Mouse (Mus musculus) neural tube, embryonic 13.5 days (tissue): ENCODE data around the gene Dag1. TPM values are rescaled to one million over a fixed set of nuclear protein-coding genes. Genes with fewer than 3 reads are reported as not detected.

Experiments
- ATAC-seq: fragments of 200-750 bp; cut with Nextera tagmentation; 2 replicates; pipeline ENCODE4 v1.8.0; 2017; ENCODE audit warnings: low read depth, mild to moderate bottlenecking, moderate TSS enrichment, moderate library complexity
- H3K27ac ChIP-seq: fragments of 300-500 bp; sonication (generic); replicated peaks from 2 replicates; pipeline ENCODE4 v1.5.1; 2015; ENCODE audit warnings: moderate library complexity, mild to moderate bottlenecking, inconsistent platforms
- H3K27me3 ChIP-seq: fragments of 300-500 bp; sonication (generic); 2 replicates; pipeline ENCODE4 v1.6.1; 2015; ENCODE audit warnings: mild to moderate bottlenecking, inconsistent platforms
- H3K36me3 ChIP-seq: fragments of 300-500 bp; sonication (generic); 2 replicates; pipeline ENCODE4 v1.6.1; 2015; ENCODE audit warnings: mild to moderate bottlenecking, inconsistent platforms
- H3K4me1 ChIP-seq: fragments of 300-500 bp; sonication (generic); replicated peaks from 2 replicates; pipeline ENCODE4 v1.6.1; 2015; ENCODE audit warnings: inconsistent platforms
- H3K4me2 ChIP-seq: fragments of 300-500 bp; sonication (generic); 2 replicates; pipeline ENCODE4 v1.6.1; 2015; ENCODE audit warnings: inconsistent platforms, mild to moderate bottlenecking, moderate library complexity
- H3K4me3 ChIP-seq: fragments of 300-500 bp; sonication (generic); 2 replicates; pipeline ENCODE4 v1.5.1; 2015; ENCODE audit warnings: mild to moderate bottlenecking, inconsistent platforms
- H3K9ac ChIP-seq: fragments of 300-500 bp; sonication (generic); 2 replicates; pipeline ENCODE4 v1.6.1; 2015; ENCODE audit warnings: moderate library complexity, mild to moderate bottlenecking, inconsistent platforms
- H3K9me3 ChIP-seq: fragments of 300-500 bp; sonication (generic); 2 replicates; pipeline ENCODE4 v1.6.1; 2016; ENCODE audit warnings: inconsistent platforms
- WGBS: fragments of 180-500 bp; shearing (Covaris S2); methylation state at CpG from one replicate; pipeline ENCODE4 v1.1.7; 2015; 5-methylcytosine and 5-hydroxymethylcytosine counted together
- polyA plus RNA-seq: library from polyadenylated mRNA; unstranded; fragments of >200 nt; fragmentation: Nextera tagmentation; extraction: Ambion mirVana; gene quantifications from 2 replicates; pipeline ENCODE4 v1.2.1, GENCODE M21; 2015

Gene Dag1
- polyA plus RNA-seq, 1 experiment from 2014 or later, result 57.6 TPM

- peaks cover 29% of the 10 kb centered on the region for H3K4me1 ChIP-seq
- H3K9ac ChIP-seq, result peak within 1 kb of the TSS; percentile 96
- no peaks in the 10 kb centered on the region for H3K9me3 ChIP-seq
- peak within 1 kb of the TSS; percentile 73 for H3K4me2 ChIP-seq
- WGBS, result 2% methylated on average over 86 of the region's 91 CpGs
- peak within 1 kb of the TSS; percentile 84 for H3K4me3 ChIP-seq
- no peaks in the 10 kb centered on the region for H3K27me3 ChIP-seq
- peaks cover 26% of the 10 kb centered on the region for H3K36me3 ChIP-seq
- ATAC-seq, result peak; percentile 90
- peak within 1 kb of the TSS; percentile 80 for H3K27ac ChIP-seq
Observed at GRCm38 (mm10) chr9:108189787-108190679, 73.7 kb downstream of the Dag1 start, which contains the start of gene Bsn. Gene Bsn (minus strand): TSS chr9:108190384.

GRCm38 (mm10) chr9:108189488-108189786 is 74.3 kb downstream of the Dag1 start:
- H3K27me3 ChIP-seq, result no peaks in the 10 kb centered on the region
- peak overlapping the region; percentile 96 for H3K9ac ChIP-seq
- 27% methylated on average over 5 of the region's 5 CpGs for WGBS
- no peaks in the 10 kb centered on the region for H3K9me3 ChIP-seq
- H3K4me1 ChIP-seq, result peaks cover 32% of the 10 kb centered on the region
- 0 out of 2 replicates have a peak, but pooled peaks have one; percentile 3 for ATAC-seq
- H3K4me3 ChIP-seq, result peak overlapping the region; percentile 84
- H3K4me2 ChIP-seq, result peak overlapping the region; percentile 73
- H3K27ac ChIP-seq, result peak overlapping the region; percentile 80
- H3K36me3 ChIP-seq, result peaks cover 30% of the 10 kb centered on the region

- H3K36me3 ChIP-seq, result peaks cover 30% of the 10 kb centered on the region
- no peak overlapping the region for H3K27ac ChIP-seq
- ATAC-seq, result no peak
- peak overlapping the region; percentile 96 for H3K9ac ChIP-seq
- peak overlapping the region; percentile 84 for H3K4me3 ChIP-seq
- peak overlapping the region; percentile 73 for H3K4me2 ChIP-seq
- 74% methylated on average over 7 of the region's 7 CpGs for WGBS
- no peaks in the 10 kb centered on the region for H3K9me3 ChIP-seq
- peaks cover 32% of the 10 kb centered on the region for H3K4me1 ChIP-seq
- H3K27me3 ChIP-seq, result no peaks in the 10 kb centered on the region
Observed at GRCm38 (mm10) chr9:108189023-108189422, 74.7 kb downstream of the Dag1 start.

GRCm38 (mm10) chr9:108188511-108188910 is 75.2 kb downstream of the Dag1 start:
- peaks cover 32% of the 10 kb centered on the region for H3K4me1 ChIP-seq
- H3K27me3 ChIP-seq, result no peaks in the 10 kb centered on the region
- H3K9ac ChIP-seq, result peak overlapping the region; percentile 96
- no peaks in the 10 kb centered on the region for H3K9me3 ChIP-seq
- H3K4me2 ChIP-seq, result peak overlapping the region; percentile 73
- ATAC-seq, result no peak
- H3K27ac ChIP-seq, result no peak overlapping the region
- peak overlapping the region; percentile 84 for H3K4me3 ChIP-seq
- peaks cover 30% of the 10 kb centered on the region for H3K36me3 ChIP-seq
- WGBS, result 84% methylated on average over 8 of the region's 8 CpGs

GRCm38 (mm10) chr9:108187616-108188015 is 76.1 kb downstream of the Dag1 start:
- H3K4me3 ChIP-seq, result no peak overlapping the region
- peak overlapping the region; percentile 73 for H3K4me2 ChIP-seq
- H3K9me3 ChIP-seq, result no peaks in the 10 kb centered on the region
- no peak overlapping the region for H3K27ac ChIP-seq
- no peak for ATAC-seq
- H3K27me3 ChIP-seq, result no peaks in the 10 kb centered on the region
- WGBS, result 46% methylated on average over 6 of the region's 6 CpGs
- H3K9ac ChIP-seq, result peak overlapping the region; percentile 96; the same call in 1 of the 2 replicates
- H3K36me3 ChIP-seq, result peaks cover 30% of the 10 kb centered on the region
- H3K4me1 ChIP-seq, result peaks cover 32% of the 10 kb centered on the region

- Histone ChIP-seq H3K4me1 (peaks cover 32% of the 10 kb centered on the region), H3K4me3 (no peak overlapping the region), H3K27me3 (no peaks in the 10 kb centered on the region), H3K4me2 (no peak overlapping the region), H3K27ac (no peak overlapping the region), H3K9me3 (no peaks in the 10 kb centered on the region), H3K9ac (no peak overlapping the region), H3K36me3 (peaks cover 30% of the 10 kb centered on the region)
- WGBS, result 85% methylated on average over 8 of the region's 8 CpGs
- no peak for ATAC-seq
Observed at GRCm38 (mm10) chr9:108185786-108186185, 78.0 kb downstream of the Dag1 start.

- Histone ChIP-seq H3K4me2 (no peak overlapping the region), H3K27ac (no peak overlapping the region), H3K9ac (no peak overlapping the region), H3K9me3 (no peaks in the 10 kb centered on the region), H3K36me3 (peaks cover 30% of the 10 kb centered on the region), H3K4me1 (peaks cover 24% of the 10 kb centered on the region), H3K4me3 (no peak overlapping the region), H3K27me3 (no peaks in the 10 kb centered on the region)
- no peak for ATAC-seq
- WGBS, result 91% methylated on average over 19 of the region's 19 CpGs
Observed at GRCm38 (mm10) chr9:108183531-108183994, 80.2 kb downstream of the Dag1 start.

- Histone ChIP-seq H3K4me1 (peaks cover 18% of the 10 kb centered on the region), H3K36me3 (peaks cover 28% of the 10 kb centered on the region), H3K4me3 (no peak overlapping the region), H3K27ac (no peak overlapping the region), H3K27me3 (no peaks in the 10 kb centered on the region), H3K9me3 (no peaks in the 10 kb centered on the region), H3K4me2 (no peak overlapping the region), H3K9ac (no peak overlapping the region)
- 66% methylated on average over 11 of the region's 11 CpGs for WGBS
- ATAC-seq, result no peak
Observed at GRCm38 (mm10) chr9:108182806-108183506, 80.8 kb downstream of the Dag1 start.

GRCm38 (mm10) chr9:108178391-108178790 is 85.4 kb downstream of the Dag1 start:
- ATAC-seq, result no peak
- H3K27ac ChIP-seq, result no peak overlapping the region
- no peaks in the 10 kb centered on the region; the same call in 1 of the 2 replicates for H3K36me3 ChIP-seq
- H3K4me3 ChIP-seq, result no peak overlapping the region
- H3K9me3 ChIP-seq, result no peaks in the 10 kb centered on the region
- no peak overlapping the region for H3K9ac ChIP-seq
- no peak overlapping the region for H3K4me2 ChIP-seq
- H3K27me3 ChIP-seq, result no peaks in the 10 kb centered on the region
- whole genome bisulfite sequencing, result 75% methylated on average over 5 of the region's 5 CpGs
- H3K4me1 ChIP-seq, result peaks cover 16% of the 10 kb centered on the region

GRCm38 (mm10) chr9:108175116-108175838 is 88.5 kb downstream of the Dag1 start:
- H3K9me3 ChIP-seq, result no peaks in the 10 kb centered on the region
- WGBS, result 77% methylated on average over 19 of the region's 19 CpGs
- no peak for ATAC-seq

GRCm38 (mm10) chr9:108172777-108173350 is 90.9 kb downstream of the Dag1 start:
- Histone ChIP-seq H3K9me3 (peaks cover 6% of the 10 kb centered on the region; the same call in 1 of the 2 replicates), H3K4me3 (no peak overlapping the region), H3K4me1 (peaks cover 30% of the 10 kb centered on the region), H3K9ac (no peak overlapping the region), H3K4me2 (no peak overlapping the region), H3K27me3 (no peaks in the 10 kb centered on the region), H3K27ac (no peak overlapping the region), H3K36me3 (peaks cover 6% of the 10 kb centered on the region; the same call in 1 of the 2 replicates)
- ATAC-seq, result peak; percentile 15; the same call in 1 of the 2 replicates
- WGBS, result 80% methylated on average over 5 of the region's 5 CpGs

More at GRCm38 (mm10) chr9:108175116-108175838, 88.5 kb downstream of the Dag1 start:
- Histone ChIP-seq H3K4me3 (no peak overlapping the region), H3K36me3 (no peaks in the 10 kb centered on the region), H3K4me1 (peaks cover 27% of the 10 kb centered on the region), H3K9ac (no peak overlapping the region), H3K4me2 (no peak overlapping the region), H3K27me3 (no peaks in the 10 kb centered on the region), H3K27ac (no peak overlapping the region)
